In the genomic region with DNA sequence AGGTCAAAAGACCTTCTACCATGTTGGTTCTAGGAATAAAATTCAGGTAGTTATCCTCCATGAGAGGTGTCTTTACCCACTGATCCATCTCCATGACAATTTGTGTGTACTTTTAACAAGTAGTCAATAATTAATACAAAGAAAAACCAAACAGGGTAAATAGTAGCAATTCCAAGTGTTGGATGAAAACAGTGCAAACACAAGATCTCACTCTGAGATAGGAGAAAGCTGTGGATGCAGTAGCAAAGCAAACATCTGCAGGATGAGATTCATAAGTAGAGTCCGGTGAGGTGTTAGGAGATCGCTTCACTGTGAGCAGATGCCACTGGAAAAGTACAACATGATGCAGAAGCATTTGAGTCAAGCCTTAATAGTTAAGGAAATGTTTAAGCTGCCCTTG, we compare ENCODE assay signal across 45 mouse cellular contexts. TPM values are rescaled to one million over a fixed set of nuclear protein-coding genes. Genes with fewer than 3 reads are reported as not detected.
"Had no signal": no experiment of that assay in that cellular context is flagged by ENCODE, and none has a peak within 500 bp of the region (broad histone marks: within the 10 kb centered on the region; RNA-seq: fewer than 3 reads in every experiment).

No protein-coding gene starts in this region.

- H3K9ac ChIP-seq: limb, embryonic 12.5 days; limb, embryonic 13.5 days; limb, embryonic 15.5 days; liver, embryonic 12.5 days; liver, embryonic 13.5 days; liver, embryonic 14.5 days; liver, embryonic 15.5 days; liver, postnatal 0 days; lung, embryonic 14.5 days; lung, embryonic 15.5 days; midbrain, embryonic 12.5 days; midbrain, embryonic 13.5 days; midbrain, embryonic 15.5 days; neural tube, embryonic 12.5 days had no signal

- DNase-seq: left cerebral cortex, postnatal 4 days; liver; liver, embryonic 13.5 days; liver, postnatal 0 days; lung, adult 18-20 months; lung, adult 2 months; lung, embryonic 14.5 days; lung, postnatal 10 days; lung, postnatal 14 days; lung, postnatal 36 days; lung, postnatal 4 days; midbrain, embryonic 14.5 days had no signal

- H3K36me3 ChIP-seq: limb, embryonic 10.5 days; limb, embryonic 12.5 days; limb, embryonic 13.5 days; limb, embryonic 15.5 days; liver, embryonic 12.5 days; liver, embryonic 13.5 days; liver, embryonic 15.5 days; lung, embryonic 15.5 days; midbrain, embryonic 12.5 days; midbrain, embryonic 13.5 days; midbrain, embryonic 15.5 days; neural tube, embryonic 12.5 days had no signal

- H3K4me2 ChIP-seq: limb, embryonic 12.5 days; limb, embryonic 13.5 days; limb, embryonic 15.5 days; liver, embryonic 12.5 days; liver, embryonic 13.5 days; liver, embryonic 15.5 days; lung, embryonic 14.5 days; lung, embryonic 15.5 days; midbrain, embryonic 12.5 days; midbrain, embryonic 13.5 days; midbrain, embryonic 15.5 days; neural tube, embryonic 12.5 days had no signal

- H3K4me3 ChIP-seq: left cerebral cortex, adult 2 months; limb, embryonic 10.5 days; limb, embryonic 12.5 days; limb, embryonic 13.5 days; limb, embryonic 15.5 days; liver, embryonic 12.5 days; liver, embryonic 13.5 days; liver, embryonic 15.5 days; lung, embryonic 15.5 days; megakaryocyte, embryonic 14.5 days; midbrain, embryonic 12.5 days; midbrain, embryonic 13.5 days; midbrain, embryonic 15.5 days; myocyte; neural tube, embryonic 12.5 days had no signal

- ATAC-seq: liver, embryonic 12.5 days; liver, postnatal 0 days; lung, postnatal 0 days; midbrain, embryonic 13.5 days; midbrain, embryonic 15.5 days; midbrain, embryonic 16.5 days had no signal

- H3K4me1 ChIP-seq: limb, embryonic 10.5 days; limb, embryonic 12.5 days; limb, embryonic 13.5 days; limb, embryonic 15.5 days; liver, embryonic 15.5 days; midbrain, embryonic 12.5 days; midbrain, embryonic 15.5 days; neural tube, embryonic 12.5 days had no signal

- H3K27ac ChIP-seq: left cerebral cortex, adult 2 months; limb, embryonic 10.5 days; limb, embryonic 12.5 days; limb, embryonic 13.5 days; limb, embryonic 15.5 days; liver, embryonic 12.5 days; liver, embryonic 13.5 days; liver, embryonic 14.5 days; liver, embryonic 15.5 days; lung, embryonic 15.5 days; macrophage; midbrain, embryonic 12.5 days; midbrain, embryonic 13.5 days; midbrain, embryonic 15.5 days; neural tube, embryonic 12.5 days had no signal

- H3K9me3 ChIP-seq: limb, embryonic 10.5 days; limb, embryonic 12.5 days; limb, embryonic 13.5 days; limb, embryonic 15.5 days; liver, embryonic 12.5 days; liver, embryonic 13.5 days; liver, embryonic 15.5 days; lung, embryonic 15.5 days; midbrain, embryonic 12.5 days; midbrain, embryonic 13.5 days; midbrain, embryonic 15.5 days; neural tube, embryonic 12.5 days had no signal

- H3K27me3 ChIP-seq: limb, embryonic 12.5 days; limb, embryonic 13.5 days; limb, embryonic 15.5 days; liver, embryonic 12.5 days; liver, embryonic 13.5 days; liver, embryonic 15.5 days; lung, embryonic 15.5 days; megakaryocyte, embryonic 14.5 days; midbrain, embryonic 12.5 days; midbrain, embryonic 13.5 days; midbrain, embryonic 15.5 days; neural tube, embryonic 12.5 days had no signal

RNA-seq across cellular contexts. Expression of a gene that starts 4.0 kb away (rescaled TPM):
- total RNA-seq: left cerebral cortex, adult 18-20 months; left cerebral cortex, adult 2 months; left cerebral cortex, adult 8-10 months; left cerebral cortex, postnatal 10 days; left cerebral cortex, postnatal 14 days; left cerebral cortex, postnatal 25 days; left cerebral cortex, postnatal 36 days; left cerebral cortex, postnatal 4 days; megakaryocyte progenitor cell, adult 5-6 weeks; megakaryocyte, adult 5-6 weeks; megakaryocyte-erythroid progenitor cell, adult 5-6 weeks; midbrain, postnatal 0 days; monocyte, adult 5-6 weeks had no signal
- polyA plus RNA-seq: limb, embryonic 10.5 days; limb, embryonic 11.5 days; limb, embryonic 12.5 days; limb, embryonic 13.5 days; limb, embryonic 14.5 days; limb, embryonic 15.5 days; liver, embryonic 12.5 days; liver, embryonic 13.5 days; liver, embryonic 14.5 days; liver, embryonic 15.5 days; lung, adult 2 months; lung, embryonic 14.5 days; lung, embryonic 15.5 days; lung, embryonic 16.5 days; macrophage; midbrain, embryonic 12.5 days; midbrain, embryonic 14.5 days; midbrain, embryonic 15.5 days; midbrain, embryonic 16.5 days; myocyte; neural tube, embryonic 11.5 days; neural tube, embryonic 12.5 days had no signal

RNA-seq across cellular contexts. Expression of a gene that starts 10.1 kb away (rescaled TPM):
- total RNA-seq: megakaryocyte progenitor cell, adult 5-6 weeks; megakaryocyte, adult 5-6 weeks; megakaryocyte-erythroid progenitor cell, adult 5-6 weeks; midbrain, postnatal 0 days; monocyte, adult 5-6 weeks had no signal
- polyA plus RNA-seq: liver, embryonic 15.5 days; macrophage; midbrain, embryonic 12.5 days; midbrain, embryonic 13.5 days; midbrain, embryonic 15.5 days; midbrain, embryonic 16.5 days; myocyte; neural tube, embryonic 11.5 days had no signal
